Mouse (Mus musculus): ENCODE data around the gene Zfp853. TPM values are rescaled to one million over a fixed set of nuclear protein-coding genes. Genes with fewer than 3 reads are reported as not detected.
A peak's percentile ranks its signal among the peaks of the same experiment; 100 is the strongest.

Zfp853 gene
- polyA plus RNA-seq (2012; rRNA removed) = 0.96 and 1.0 TPM in 2 replicates

DNA sequence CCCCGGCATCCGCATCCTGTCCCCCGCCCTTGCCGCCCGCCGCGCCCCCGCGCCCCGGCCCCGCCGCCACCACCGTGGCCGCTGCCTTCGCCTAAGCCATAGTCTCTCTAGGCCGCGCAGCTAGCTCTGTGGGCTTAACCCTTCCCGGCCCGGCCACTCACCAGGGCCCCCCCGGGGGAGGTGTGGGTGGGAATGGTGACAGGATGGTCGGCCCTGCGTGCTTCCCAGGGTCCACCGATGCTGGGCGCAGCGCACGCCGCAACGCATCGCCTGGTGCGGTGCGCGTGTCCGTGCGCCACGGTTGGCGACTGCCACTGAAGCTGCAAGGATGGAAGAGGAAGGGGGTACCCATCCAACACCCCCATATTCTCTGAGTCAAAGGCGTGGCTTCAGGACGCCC, at the start of gene Zfp853:
Gene Zfp853, minus strand, starts transcription at position 220 of the 400 bp plus-strand sequence.
- no peak within 1 kb of the TSS for H3K4me3 ChIP-seq (ENCODE audit: control insufficient read depth, insufficient read depth, low read length)

DNA sequence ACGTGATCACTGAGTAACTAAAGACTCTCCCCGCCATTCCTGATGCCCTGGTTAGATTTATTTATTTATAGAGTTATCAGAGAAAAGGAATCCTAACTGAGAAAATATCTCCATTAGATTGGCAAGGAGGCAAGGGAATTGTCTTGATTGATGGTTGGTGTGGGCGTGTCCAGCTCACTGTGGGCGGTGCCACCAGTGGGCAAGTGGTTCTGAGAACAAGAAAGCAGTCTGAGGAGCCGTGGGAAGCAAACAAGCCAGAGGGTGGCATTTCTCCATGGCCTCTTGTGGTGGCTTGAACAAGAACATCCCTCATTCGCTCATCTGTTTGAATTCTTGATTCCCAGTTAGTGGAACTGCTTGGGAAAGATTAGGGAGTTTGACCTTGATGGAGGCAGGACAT, 46.2 kb upstream of the Zfp853 start:
- no peak for TF ChIP-seq POLR2A (IDR thresholded peaks at IDR 0.05; ENCODE audit: control insufficient read depth, extremely low read depth, insufficient read depth, low read length, poor library complexity)
- TF ChIP-seq CTCF (IDR thresholded peaks at IDR 0.05; ENCODE audit: borderline replicate concordance, control insufficient read depth, extremely low read depth, insufficient read depth, low read length, poor library complexity) = no peak
- WGBS = 54% methylated on average over 6 of the region's 6 CpGs
- no peak overlapping the region for H3K27ac ChIP-seq (ENCODE audit: control insufficient read depth, insufficient read depth, low read length)
- H3K4me1 ChIP-seq (replicated peaks; ENCODE audit: control insufficient read depth, insufficient read depth, low read length) = no peaks in the 10 kb centered on the region
- no peak for DNase-seq
- H3K27me3 ChIP-seq (ENCODE audit: control insufficient read depth, insufficient read depth, low read length) = no peaks in the 10 kb centered on the region
- no peak overlapping the region for H3K4me3 ChIP-seq (ENCODE audit: control insufficient read depth, insufficient read depth, low read length)
- H3K36me3 ChIP-seq (ENCODE audit: control insufficient read depth, insufficient read depth, low read length) = no peaks in the 10 kb centered on the region

More for the DNA sequence above, at the start of gene Zfp853:
- Histone ChIP-seq H3K27me3 (ENCODE audit: control insufficient read depth, insufficient read depth, low read length) (peaks cover 11% of the 10 kb centered on the region; the same call in 1 of the 2 replicates), H3K36me3 (ENCODE audit: control insufficient read depth, insufficient read depth, low read length) (no peaks in the 10 kb centered on the region), H3K27ac (ENCODE audit: control insufficient read depth, insufficient read depth, low read length) (no peak within 1 kb of the TSS), H3K4me1 (replicated peaks; ENCODE audit: control insufficient read depth, insufficient read depth, low read length) (peaks cover 3% of the 10 kb centered on the region; the same call in 1 of the 2 replicates)
- DNase-seq = no peak
- whole genome bisulfite sequencing = 9% methylated on average over 38 of the region's 38 CpGs
- TF ChIP-seq CTCF (IDR thresholded peaks at IDR 0.05; ENCODE audit: borderline replicate concordance, control insufficient read depth, extremely low read depth, insufficient read depth, low read length, poor library complexity) (no peak), POLR2A (IDR thresholded peaks at IDR 0.05; ENCODE audit: control insufficient read depth, extremely low read depth, insufficient read depth, low read length, poor library complexity) (no peak)

DNA sequence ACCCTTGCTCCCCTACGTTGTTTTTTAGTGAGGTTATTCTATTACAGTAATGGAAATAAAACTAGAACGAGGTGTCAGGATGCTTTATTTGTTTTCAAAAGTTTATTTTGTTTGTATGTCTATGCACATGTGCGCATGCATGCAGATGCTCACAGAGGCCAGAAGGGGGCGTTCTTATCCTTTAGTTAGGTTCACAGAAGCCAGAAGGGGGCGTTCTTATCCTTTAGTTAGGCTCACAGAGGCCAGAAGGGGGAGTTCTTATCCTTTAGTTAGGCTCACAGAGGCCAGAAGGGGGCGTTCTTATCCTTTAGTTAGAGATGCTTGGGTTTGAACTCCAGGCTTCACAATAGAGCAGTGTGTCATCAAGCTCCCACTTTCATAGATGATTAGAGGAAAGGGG, 43.1 kb upstream of the Zfp853 start:
- TF ChIP-seq CTCF (IDR thresholded peaks at IDR 0.05; ENCODE audit: borderline replicate concordance, control insufficient read depth, extremely low read depth, insufficient read depth, low read length, poor library complexity) = no peak
- TF ChIP-seq POLR2A (IDR thresholded peaks at IDR 0.05; ENCODE audit: control insufficient read depth, extremely low read depth, insufficient read depth, low read length, poor library complexity) = no peak
- Histone ChIP-seq H3K27me3 (ENCODE audit: control insufficient read depth, insufficient read depth, low read length) (no peaks in the 10 kb centered on the region), H3K36me3 (ENCODE audit: control insufficient read depth, insufficient read depth, low read length) (no peaks in the 10 kb centered on the region), H3K27ac (ENCODE audit: control insufficient read depth, insufficient read depth, low read length) (no peak overlapping the region), H3K4me3 (ENCODE audit: control insufficient read depth, insufficient read depth, low read length) (no peak overlapping the region), H3K4me1 (replicated peaks; ENCODE audit: control insufficient read depth, insufficient read depth, low read length) (no peaks in the 10 kb centered on the region)
- 67% methylated on average over 6 of the region's 6 CpGs for WGBS
- DNase-seq = no peak

DNA sequence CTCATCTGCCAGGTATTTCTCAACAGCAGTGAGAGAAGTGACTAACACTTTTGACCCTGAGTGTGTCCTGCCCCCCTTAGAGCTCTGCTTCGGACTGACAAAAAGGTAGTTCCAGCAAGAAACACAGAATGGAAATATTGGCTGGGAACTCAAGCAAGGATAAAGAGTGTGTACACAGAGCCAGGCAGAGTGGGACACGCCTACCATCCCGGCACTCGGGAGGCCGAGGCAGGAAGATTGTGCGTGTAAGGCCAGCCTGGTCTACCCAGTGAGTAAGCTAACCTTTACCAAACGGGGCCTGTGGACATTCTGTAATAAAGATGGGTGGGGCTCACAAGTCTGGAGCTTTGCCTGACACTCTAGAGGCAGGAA, 41.7 kb upstream of the Zfp853 start:
- no peak for DNase-seq
- no peak for TF ChIP-seq CTCF (IDR thresholded peaks at IDR 0.05; ENCODE audit: borderline replicate concordance, control insufficient read depth, extremely low read depth, insufficient read depth, low read length, poor library complexity)
- TF ChIP-seq POLR2A (IDR thresholded peaks at IDR 0.05; ENCODE audit: control insufficient read depth, extremely low read depth, insufficient read depth, low read length, poor library complexity) = no peak
- no peaks in the 10 kb centered on the region for H3K27me3 ChIP-seq (ENCODE audit: control insufficient read depth, insufficient read depth, low read length)
- H3K4me1 ChIP-seq (replicated peaks; ENCODE audit: control insufficient read depth, insufficient read depth, low read length) = no peaks in the 10 kb centered on the region
- H3K36me3 ChIP-seq (ENCODE audit: control insufficient read depth, insufficient read depth, low read length) = no peaks in the 10 kb centered on the region
- H3K4me3 ChIP-seq (ENCODE audit: control insufficient read depth, insufficient read depth, low read length) = no peak overlapping the region
- 81% methylated on average over 7 of the region's 7 CpGs for WGBS
- no peak overlapping the region for H3K27ac ChIP-seq (ENCODE audit: control insufficient read depth, insufficient read depth, low read length)

DNA sequence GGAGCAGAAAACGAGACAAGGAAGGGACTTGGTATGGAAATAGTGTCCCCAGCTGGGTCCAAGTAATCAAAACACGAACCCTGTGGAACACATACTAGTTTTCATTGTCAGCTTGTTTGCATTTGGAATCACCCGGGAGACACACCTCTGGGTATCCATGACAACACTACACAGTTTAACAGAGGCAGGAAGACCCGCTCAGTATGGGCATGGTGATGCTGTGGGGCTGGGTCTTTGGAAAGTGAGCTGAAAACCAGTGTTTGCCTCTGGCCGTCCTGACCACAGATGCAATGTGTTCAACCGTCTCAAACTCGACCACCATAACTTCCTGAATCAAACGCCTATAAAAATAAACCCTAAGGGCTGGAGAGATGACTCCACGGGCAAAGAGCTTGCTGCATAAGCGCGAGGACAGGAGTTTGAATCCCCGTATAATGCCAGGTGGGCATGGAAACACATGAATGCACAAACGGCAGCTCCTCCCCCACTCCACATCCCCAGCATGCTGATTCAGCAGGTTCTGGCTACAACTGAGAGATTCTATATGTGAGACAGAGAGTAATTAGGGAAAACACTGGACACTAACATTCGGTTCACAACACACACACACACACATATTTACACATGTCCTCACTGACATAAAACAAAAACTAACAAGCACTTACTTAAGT, 41.1 kb upstream of the Zfp853 start:
- Histone ChIP-seq H3K27ac (ENCODE audit: control insufficient read depth, insufficient read depth, low read length) (no peak overlapping the region), H3K4me1 (replicated peaks; ENCODE audit: control insufficient read depth, insufficient read depth, low read length) (0 out of 2 replicates have a peak, but pooled peaks cover 4% of the 10 kb centered on the region), H3K4me3 (ENCODE audit: control insufficient read depth, insufficient read depth, low read length) (no peak overlapping the region), H3K27me3 (ENCODE audit: control insufficient read depth, insufficient read depth, low read length) (no peaks in the 10 kb centered on the region), H3K36me3 (ENCODE audit: control insufficient read depth, insufficient read depth, low read length) (no peaks in the 10 kb centered on the region)
- TF ChIP-seq POLR2A (IDR thresholded peaks at IDR 0.05; ENCODE audit: control insufficient read depth, extremely low read depth, insufficient read depth, low read length, poor library complexity) (no peak), CTCF (IDR thresholded peaks at IDR 0.05; ENCODE audit: borderline replicate concordance, control insufficient read depth, extremely low read depth, insufficient read depth, low read length, poor library complexity) (no peak)
- 30% methylated on average over 14 of the region's 14 CpGs for WGBS
- no peak for DNase-seq

DNA sequence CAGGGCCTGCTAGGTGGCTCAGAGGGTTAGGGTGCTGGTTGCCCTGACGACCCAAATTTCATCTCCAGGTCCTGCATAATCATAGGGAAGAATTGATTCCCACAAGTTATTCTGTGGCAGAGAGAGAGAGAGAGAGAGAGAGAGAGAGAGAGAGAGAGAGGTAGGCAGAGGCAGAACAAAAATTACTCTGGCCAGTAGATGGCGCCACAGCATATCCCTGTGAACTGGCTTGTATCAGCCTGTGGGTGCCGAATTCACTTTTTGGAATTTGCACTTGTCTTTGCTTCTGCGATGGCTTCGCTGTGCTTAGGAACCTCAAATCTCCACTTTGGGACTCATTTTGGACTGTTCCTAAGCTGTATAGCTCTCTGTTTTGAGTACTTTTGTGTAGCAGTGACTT, 40.4 kb upstream of the Zfp853 start:
- no peak overlapping the region for H3K4me3 ChIP-seq (ENCODE audit: control insufficient read depth, insufficient read depth, low read length)
- WGBS = 9% methylated on average over 5 of the region's 5 CpGs
- H3K27ac ChIP-seq (ENCODE audit: control insufficient read depth, insufficient read depth, low read length) = no peak overlapping the region
- DNase-seq = peak; percentile 66
- H3K36me3 ChIP-seq (ENCODE audit: control insufficient read depth, insufficient read depth, low read length) = no peaks in the 10 kb centered on the region
- 0 out of 2 replicates have a peak, but pooled peaks cover 4% of the 10 kb centered on the region for H3K4me1 ChIP-seq (replicated peaks; ENCODE audit: control insufficient read depth, insufficient read depth, low read length)
- H3K27me3 ChIP-seq (ENCODE audit: control insufficient read depth, insufficient read depth, low read length) = no peaks in the 10 kb centered on the region
- TF ChIP-seq POLR2A (IDR thresholded peaks at IDR 0.05; ENCODE audit: control insufficient read depth, extremely low read depth, insufficient read depth, low read length, poor library complexity) (no peak), CTCF (IDR thresholded peaks at IDR 0.05; ENCODE audit: borderline replicate concordance, control insufficient read depth, extremely low read depth, insufficient read depth, low read length, poor library complexity) (no peak)

Data from thymus, adult 2 months (tissue).